Mouse (Mus musculus) kidney, adult 18-20 months (tissue): ENCODE measurements around the gene E130218I03Rik.

Experiments used
- DNase-seq: peaks from one replicate; pipeline ENCODE4 v3.0.0; 2021

The E130218I03Rik gene

DNA sequence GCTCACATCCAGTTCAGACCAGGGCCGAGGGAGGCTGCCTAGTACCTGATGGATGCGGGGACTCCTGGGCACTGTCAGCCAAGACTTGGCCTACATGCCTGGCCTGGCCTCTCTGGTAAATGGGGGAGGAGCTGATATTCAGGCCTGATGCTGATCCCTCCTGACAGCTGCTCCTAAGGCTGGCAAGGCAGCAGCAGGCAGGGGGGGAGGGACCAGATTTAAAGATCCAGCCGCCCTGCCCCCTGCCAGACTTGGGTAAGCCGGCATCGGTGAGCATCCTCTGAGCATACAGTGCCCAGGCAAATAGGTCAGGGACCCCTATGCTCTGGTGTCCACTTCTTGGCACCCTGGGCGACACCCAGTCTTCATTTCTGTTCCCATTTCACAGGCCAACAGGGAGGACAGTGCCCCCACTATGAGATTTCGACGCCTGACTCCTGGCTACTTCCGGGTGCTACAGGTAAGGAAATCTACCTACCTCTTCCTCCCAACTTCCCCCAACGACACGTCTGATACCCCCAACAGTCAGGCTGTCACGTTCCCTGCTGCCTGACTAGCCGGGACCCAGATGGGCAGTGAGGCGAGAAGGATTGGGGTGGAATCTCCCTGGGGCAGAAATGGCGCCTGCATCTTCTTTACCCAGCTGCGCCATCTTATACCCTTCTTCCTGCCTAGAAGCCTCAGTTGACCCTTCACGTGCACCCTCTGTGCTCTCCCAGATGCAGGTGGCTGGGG is at the start of gene E130218I03Rik:
Gene E130218I03Rik (plus strand): TSS at position 147 of the 735 bp plus-strand sequence.
- DNase-seq = no peak

DNA sequence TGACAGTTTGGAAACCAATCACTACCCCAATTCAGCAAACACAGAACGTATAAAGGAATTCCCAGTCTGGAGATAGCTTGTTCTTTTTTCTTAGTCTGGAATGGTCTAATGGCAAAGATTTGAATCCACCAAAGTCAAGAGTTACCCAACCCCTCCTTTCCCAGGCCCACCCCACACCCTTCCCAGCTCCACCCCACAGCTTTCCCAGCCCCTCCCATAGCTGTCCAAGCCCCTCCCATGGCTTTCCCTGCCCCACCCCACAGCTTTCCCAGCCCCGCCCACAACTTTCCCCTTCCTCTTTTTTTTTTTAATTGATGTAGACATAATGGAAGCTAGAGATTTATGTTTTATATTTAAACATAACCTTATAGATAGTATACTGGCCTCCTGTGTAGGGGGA is 44.1 kb upstream of the E130218I03Rik start:
- no peak for DNase-seq

DNA sequence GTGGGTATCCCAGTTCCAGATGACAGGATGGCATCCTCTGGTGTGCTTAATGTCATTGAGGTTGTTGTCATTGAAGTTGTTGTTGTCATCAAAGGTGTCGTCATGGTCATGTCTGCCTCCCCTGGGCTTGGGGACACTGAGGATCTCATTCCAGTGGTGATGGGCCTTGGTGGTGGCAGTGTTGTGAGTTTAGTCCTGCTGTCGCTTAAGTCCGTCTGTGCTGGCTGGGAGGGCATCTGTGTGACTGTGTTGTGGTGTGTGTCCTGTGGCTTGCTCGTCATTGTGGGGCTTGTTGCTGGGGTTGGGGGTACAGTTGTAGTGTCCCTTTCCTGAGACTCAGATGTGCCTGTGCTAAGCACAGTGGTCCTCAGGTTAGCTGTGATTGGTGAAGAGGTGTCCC is 40.6 kb upstream of the E130218I03Rik start, which contains the start of gene Gm7534:
Gene Gm7534 (minus strand): TSS at position 101 of the 400 bp plus-strand sequence.
- DNase-seq = no peak

DNA sequence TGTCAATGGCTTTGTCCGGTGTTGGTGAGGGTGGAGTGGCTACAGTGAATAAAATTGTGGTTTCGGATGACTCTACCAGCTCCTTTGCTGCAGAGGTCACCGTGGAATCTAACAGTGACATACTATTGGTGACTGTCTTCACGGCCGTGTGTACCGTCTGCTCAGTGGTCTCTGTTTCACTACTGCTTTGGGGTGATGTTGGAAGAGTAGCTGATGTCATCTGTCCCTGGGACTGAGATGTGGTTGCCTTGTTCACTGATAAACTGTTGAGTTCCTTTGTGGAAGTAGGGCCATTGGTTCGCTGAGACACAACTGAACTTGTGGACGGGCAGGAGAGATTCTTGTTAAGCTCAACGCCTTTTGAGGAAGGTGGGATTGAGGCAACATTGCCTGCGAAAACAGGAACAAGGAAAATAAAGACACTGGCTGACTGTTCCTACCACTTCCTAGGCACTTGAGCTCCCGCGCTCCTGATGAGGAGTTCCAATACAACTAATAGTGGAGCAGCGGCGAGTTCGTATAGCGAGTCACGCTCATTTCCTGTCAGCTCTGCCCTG is 40.0 kb upstream of the E130218I03Rik start:
- DNase-seq = no peak

DNA sequence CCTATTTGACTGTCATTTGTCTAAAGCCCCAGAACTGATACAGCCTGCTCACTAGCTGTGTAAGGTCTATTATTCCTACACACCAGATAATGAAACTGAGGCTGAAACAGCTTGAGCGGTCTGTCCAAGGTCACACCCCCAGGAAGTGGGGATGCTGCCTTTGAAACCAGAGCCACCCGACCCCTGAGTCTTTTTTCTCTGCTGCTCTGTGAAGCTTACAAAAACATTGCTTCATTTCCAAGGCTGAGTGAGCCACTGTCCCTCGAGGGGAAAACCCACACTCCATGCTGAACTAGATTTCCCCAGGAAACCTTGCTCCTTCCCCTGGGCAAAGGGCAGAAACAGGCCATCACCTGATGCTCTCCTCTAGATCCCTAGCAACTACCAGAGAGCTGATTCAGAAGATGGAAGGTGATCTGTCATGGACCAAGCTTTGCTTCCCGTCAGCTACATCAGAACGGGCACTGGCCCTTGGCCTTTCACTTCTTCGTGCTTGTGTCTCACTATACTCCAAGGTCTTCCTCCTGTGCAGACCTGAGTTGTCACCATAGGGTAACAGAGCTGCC is 36.9 kb upstream of the E130218I03Rik start:
- no peak for DNase-seq

DNA sequence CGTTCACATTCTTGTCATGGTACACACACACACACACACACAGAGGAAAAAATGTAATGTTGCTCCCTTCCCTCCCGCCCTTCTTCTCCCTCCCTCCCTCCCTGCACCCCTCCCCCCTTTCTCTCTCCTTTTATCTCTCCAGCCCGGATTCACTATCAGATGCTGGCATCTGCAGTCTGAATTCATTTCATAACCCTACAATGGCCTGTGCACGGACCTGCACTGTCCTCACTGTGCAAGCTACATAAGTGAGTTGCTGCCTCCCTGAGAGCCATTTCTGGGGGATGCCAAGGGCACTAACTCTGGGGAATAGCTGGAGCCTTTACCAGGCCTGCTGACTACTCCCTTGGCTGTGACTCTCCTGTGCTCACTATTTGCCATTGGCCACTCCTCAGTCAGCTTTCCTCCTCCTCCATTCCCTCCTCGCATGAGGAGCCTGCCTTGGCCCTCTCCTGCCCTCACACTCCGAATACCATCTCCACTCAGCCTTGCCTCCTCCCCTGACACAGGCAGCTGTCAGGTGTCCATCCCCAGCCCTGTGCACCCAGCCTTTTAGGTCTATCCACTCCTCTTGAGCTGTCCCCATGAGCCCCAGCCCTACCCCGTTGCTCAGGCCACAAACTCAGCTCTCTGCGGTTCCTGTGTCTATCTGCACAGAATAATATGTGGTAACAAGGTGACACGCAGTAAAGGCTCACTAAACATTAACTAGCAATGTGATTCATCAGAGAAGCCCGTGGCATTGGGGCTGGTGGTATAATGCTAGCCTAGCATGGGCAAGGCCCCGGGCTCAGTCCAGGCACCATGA is 20.5 kb upstream of the E130218I03Rik start:
- DNase-seq = peak; percentile 56

DNA sequence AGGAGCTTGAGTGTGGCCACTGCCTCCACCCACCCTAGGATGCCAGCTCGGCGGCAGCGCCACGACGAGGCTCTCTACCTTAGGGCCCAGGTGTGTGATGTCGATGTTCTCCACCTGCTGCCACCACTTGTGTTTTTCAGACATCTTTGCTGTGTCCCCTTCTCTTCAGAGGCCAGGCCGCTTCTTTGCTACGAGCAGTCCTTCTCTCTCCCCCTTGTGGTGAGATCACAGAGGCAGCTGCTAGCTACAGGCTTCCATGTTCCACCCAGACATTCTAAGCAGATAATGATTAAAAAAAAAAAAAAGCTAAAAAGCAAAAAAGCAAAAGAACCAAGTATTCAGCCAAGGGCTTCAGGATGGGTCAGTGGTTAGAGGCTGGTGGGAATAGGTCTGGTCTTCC is 16.3 kb upstream of the E130218I03Rik start, which contains the start of gene Catsper4:
Gene Catsper4 (minus strand): TSS at position 190 of the 400 bp plus-strand sequence.
- no peak for DNase-seq

DNA sequence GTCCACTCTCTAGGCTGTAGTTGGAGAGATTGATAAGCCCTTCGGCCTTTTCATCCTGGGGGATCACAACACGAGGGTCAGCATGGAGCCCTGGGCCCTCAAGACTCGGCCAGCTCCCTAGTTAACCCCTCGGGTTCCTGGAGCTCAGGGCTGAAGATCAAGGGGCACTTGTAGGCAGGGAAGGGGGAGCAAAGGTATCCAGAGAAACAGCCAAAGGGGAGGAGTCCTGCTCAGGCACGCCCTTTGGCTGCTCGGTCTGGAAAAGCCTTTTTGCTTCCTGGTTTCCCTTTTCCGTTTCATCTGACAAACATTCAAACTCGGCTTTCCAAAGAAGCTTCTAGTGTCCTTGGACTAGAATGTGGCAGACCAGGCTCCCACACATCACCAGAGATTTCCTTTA is 13.0 kb upstream of the E130218I03Rik start:
- peak; percentile 42 for DNase-seq

DNA sequence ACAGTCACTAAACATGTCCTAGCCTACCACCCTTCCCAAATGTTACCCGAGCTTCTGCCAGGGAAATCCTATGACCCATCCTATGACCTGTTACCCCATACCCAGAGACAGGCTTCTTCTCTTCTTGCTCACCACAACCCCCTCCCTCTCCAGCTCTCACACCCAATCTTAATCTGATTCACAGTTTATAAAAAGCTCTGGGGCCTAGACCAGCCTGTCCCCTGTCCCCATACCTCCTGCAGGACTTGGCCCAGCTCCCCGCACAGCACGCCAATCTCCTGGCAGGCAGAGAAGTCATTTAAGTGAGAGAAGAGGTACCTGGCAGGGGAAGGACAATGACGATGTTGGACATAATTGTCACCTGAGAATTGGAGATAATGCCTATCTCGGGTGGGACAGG is 8.6 kb upstream of the E130218I03Rik start:
- DNase-seq = no peak

DNA sequence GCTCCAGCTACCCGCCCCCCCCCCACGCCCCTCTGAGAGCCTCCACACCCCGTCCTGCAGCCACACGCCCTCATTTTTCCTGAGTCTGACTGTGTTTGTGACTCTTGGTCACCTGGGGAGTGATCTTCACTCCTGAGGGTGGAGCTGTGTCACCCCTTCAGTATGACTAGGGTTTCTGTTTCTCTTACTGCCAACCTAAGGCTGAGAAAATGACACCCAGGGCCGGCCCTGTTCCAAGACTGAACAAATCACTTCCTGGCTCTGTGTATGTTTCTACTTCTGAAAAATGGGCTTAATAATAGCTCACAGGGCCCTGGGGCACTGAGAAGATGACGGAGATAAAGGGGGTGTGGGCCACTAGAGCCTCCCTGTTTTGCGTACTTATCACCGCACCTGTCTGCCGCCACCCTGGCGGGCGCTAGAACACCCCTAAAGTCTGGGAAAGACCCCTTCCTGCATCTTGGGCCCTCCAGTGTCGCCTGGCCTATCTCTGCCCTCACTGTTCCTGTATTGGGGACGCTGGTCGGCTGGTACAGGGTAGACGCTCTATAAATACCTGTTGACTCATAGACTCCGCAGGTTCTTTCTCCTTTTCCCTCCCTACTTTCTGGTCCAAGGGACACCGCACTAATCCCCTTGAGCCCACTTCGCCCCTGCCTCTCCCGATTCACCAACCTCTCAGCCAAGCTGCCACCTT is 5.7 kb upstream of the E130218I03Rik start:
- peak; percentile 36 for DNase-seq

DNA sequence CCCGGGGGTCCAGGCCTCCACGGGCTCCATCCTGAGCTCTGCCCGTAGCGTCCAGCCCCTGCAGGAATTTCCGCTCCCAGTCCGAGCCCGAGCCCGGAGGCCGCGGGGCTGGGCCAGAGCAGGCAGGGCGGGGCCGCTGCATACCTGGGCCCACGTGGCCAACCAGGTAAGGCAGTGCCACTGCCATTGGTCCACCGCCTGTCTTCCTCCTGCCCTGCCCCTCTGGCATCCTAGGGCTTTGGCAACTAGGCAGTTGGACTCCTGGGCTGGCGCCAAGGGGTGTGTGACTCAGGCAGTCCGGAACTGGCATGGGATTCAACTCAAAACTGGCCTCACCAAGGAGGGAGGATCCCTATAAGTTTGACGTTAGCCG is 5.2 kb upstream of the E130218I03Rik start, which contains the start of gene Cnksr1:
Gene Cnksr1 (minus strand): TSS at position 121 of the 373 bp plus-strand sequence.
- DNase-seq = peak; percentile 93

DNA sequence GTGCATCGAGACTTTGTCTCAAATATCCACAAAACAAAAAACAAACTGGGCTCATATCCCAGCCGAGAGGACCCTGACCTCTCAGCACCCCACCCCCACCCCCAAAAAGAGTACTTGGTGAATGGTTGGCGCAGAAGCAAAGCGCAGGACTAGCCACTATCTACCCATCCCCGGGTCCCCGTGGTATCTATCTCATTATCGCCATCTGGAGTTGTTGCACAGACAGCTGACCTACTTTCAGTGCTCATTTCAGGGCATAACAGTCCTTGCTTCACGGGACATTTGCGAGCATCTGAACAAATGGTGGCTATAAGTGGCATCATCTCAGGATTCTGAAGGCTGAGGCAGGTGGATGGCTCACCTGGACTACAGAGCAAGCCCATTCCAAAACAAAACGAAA is 4.8 kb upstream of the E130218I03Rik start:
- no peak for DNase-seq

DNA sequence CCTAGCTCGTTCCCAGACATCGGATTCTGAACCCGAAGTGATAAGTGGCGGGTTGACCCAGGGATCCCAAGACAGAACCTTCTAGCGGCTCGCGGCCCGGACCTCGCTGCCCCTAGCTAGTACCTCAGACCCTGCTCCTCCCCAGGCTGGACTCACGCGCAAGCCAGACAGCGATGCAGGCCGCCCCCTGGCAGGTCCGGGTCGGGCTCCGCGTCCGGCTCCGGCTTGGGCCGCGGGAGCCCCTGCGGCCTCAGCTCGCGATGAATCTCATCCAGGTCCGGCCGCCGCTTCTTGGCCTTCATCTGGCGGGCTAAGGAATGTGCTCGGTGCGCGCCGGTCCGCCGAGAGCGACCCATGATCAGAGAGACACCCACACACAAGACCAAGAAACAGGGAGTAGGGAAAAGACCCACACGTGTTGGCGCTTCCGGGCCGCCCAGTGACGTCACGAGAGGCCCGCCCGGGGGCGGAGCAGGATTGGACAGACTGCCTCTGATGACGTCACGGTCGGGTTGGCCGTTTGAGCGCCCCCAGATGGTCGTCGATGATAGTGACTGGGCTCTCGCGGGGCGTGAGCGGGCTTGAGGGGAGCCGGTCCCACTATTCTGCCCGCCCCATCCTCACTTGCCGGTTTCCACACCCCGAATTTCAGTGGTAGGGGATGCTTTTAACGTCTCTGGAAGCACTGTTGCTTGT is 1.8 kb downstream of the E130218I03Rik start, which contains the start of gene Zfp593:
Gene Zfp593 (minus strand): TSS at position 445 of the 696 bp plus-strand sequence.
- DNase-seq = peak; percentile 96

DNA sequence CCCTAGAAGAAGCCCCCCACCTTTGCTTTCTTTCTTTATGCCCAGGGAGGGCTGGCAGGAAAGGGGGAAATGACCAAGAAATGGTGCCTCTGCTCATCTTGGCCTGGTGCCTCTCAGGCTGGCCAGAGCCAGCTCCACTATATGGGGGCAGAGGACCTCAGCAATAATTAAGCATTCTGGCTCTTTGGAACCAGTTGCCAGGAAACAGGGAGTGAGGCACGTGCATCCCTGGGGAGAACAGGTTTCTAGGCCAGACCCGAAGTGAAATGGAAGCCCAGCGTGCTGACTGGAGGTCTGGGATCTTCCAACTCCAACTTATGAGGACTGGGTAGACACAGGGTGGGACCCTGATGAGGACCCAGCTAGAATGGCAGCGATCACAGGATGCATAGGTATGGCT is 2.8 kb downstream of the E130218I03Rik start:
- DNase-seq = peak; percentile 28

DNA sequence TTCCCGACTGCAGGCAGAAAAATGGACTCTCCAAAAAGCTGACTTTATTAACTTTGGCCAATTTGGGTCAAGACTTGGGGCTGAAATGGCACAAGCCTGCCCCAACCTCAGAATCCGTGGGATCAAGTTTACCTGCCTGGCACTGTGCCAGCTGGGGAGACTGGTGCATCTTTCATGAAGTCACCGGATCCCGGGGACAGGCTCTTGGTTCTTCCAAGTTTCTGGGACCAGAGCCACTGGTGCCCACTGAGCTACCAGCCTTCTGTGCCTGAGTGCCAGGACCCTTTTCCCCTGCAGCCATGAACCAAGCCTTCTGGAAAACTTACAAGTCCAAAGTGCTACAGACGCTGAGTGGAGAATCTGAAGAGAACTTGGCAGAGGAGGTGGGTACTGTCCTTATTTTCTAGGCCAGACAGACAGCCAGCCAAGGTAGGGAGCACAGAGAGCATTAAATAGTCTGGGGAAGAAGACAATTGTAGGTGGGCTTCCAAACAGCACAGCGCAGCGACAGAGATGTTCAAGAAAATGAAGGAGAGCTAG is 3.3 kb downstream of the E130218I03Rik start, which contains the start of gene Gm30191:
Gene Gm30191 (plus strand): TSS at position 217 of the 540 bp plus-strand sequence.
- DNase-seq = peak; percentile 28

DNA sequence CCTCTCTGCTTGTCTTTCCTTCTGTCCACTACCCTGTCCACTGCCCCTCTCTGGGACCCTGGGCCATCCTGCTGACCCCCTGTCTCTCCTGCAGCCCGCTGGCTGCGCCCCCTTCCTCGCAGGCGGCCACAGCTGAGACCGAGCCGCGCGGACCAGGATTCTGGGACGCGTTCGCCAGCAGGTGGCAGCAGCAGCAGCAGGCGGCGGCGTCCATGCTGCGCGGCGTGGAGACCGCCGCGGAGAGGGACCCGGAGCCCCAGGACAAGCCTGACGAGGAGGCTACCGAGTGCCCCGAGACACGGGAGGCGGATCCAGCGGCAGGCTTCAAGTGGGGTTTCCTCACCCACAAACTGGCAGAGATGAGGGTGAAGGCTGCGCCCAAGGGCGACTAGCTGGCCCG is 6.2 kb downstream of the E130218I03Rik start:
- DNase-seq = peak; percentile 83

DNA sequence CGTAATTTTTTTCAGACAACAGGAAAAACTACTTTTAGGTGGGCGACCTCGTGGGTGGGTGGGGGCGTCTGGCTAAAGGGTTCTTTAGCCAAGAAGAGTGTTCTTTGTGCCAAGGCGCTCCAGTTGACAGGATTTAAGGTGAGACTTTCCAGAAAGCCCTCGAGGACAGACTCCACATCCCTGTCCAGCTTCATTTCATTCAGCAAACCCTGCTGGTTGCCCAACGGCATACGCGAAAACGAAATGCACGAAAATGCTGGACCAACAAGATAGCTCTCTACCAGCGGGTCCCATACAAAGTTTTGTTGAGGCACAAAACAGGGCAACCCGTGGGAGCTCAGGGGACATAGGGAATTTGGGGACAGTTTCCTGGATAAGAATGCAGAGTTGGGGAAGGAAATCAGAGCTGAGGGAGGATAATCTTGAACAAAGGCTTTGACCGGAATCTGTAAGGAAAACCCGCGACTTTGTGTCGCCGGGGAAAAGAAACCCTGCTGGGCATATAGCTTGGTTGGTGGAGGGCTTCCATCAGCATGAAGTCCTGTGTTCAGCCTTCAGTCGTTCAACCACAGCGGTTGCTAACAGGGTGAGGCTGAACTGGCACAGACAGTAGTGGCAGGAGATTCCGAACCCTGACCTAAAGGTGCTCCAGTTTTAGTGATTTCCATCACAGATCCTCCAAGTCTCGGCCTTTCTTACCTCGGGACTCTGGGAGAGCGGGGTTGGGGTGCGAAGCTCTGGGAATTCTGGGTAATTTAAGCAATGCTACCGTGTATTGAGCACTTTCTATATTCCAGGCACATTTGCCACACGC is 6.9 kb downstream of the E130218I03Rik start:
- DNase-seq = no peak

DNA sequence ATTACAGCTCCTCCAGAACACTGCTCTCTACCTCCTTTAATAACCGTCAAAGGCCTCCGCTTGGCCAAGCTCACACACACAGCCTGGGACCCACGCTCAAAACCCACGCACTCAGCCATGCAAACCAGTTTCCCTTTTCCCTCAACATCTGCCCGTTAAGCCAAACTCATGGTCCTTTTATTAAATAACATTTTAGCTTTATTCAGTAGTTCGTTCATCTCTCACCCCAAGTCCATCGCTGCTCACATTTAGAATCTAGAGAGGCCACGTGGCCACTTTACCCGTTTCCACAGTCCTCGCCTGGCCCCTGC is 7.4 kb downstream of the E130218I03Rik start:
- DNase-seq = no peak

DNA sequence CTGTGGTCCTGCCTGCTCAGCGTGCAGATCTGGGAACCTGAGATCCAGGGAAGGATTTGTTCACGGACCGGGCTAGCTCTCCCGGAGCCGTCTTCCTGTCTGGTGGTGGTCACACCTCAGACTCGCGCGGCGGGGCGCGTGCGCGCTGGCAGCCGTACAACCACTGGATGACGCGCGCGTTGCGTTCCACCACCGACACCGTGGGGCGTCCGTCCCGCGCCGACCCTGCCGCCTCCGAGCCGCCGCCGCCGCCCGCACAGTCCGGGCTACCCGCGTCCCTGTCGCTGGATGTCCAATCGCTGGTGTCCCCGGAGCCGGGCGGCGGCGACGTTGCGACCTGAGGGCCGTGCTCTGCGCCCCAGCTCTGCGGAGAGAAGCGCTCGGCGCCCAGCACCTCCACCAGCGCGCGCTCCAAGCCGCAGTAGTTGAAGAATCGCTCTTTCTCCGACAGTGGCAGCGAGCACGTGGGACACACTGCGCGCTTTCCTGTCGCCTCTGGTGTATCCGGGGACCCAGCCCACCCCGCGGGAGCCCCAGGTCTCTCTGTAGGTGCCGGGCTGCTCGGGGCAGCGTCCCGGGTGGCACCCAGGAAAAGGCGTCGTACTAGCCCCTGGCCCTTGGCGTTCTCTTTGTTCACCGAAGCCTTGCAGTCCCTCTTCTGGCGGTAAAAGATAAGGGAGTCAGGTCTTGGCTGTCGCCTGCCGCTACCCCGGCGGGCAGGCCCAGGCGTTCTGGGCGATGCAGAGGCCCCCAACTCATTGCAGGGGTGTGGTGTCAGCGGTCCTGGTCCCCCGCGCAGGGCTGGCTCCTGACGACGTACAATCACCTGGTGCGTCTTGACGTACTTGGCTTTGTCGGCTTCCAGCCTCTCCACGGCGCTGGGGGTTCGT is 8.0 kb downstream of the E130218I03Rik start:
- peak; percentile 40 for DNase-seq
